Mouse (Mus musculus): Measurements from ENCODE around the gene Stat5a. TPM values are rescaled to one million over a fixed set of nuclear protein-coding genes. Genes with fewer than 3 reads are reported as not detected.

Stat5a gene
- polyA plus RNA-seq, 1 experiment from 2014 or later: 9.2 TPM

DNA sequence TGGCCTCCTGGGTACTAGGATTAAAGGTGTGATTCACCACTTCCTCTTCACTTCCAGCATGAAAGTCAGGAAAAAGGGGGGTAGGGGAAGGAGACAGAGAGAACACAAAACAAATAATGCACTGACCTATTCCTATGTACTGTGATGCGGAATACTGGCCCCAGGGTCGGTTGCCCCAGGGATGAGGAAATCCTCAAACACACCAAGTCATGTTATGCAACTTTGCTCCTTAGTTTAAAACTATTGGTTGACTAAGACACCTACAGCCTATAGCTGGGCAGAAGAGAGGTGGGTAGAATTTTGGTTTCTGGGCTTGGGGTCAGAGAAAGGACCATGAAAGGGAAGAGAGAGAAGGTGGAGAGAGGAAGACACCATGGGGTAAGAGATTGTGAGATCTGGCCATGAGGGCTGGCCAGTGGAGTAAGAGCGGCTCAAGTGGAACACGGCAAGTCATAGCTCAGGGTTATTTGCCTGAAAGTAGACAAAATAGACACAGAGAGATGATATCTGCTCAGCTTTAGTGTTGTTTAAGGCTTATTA is 57.4 kb downstream of the Stat5a start:
- Histone ChIP-seq H3K4me1 (ENCODE audit: control insufficient read depth, insufficient read depth, low read length) (no peaks in the 10 kb centered on the region; the same call in 1 of the 2 replicates), H3K4me2 (ENCODE audit: low read depth, low read length) (no peak overlapping the region), H3K27ac (replicated peaks; ENCODE audit: low read depth, low read length) (no peak overlapping the region), H3K4me3 (ENCODE audit: low read depth, low read length) (no peak overlapping the region), H3K36me3 (ENCODE audit: control insufficient read depth, insufficient read depth, low read length) (0 out of 2 replicates have a peak, but pooled peaks cover 7% of the 10 kb centered on the region), H3K9me3 (ENCODE audit: control insufficient read depth, low read length) (no peaks in the 10 kb centered on the region; the same call in 1 of the 2 replicates), H3K27me3 (replicated peaks; ENCODE audit: control insufficient read depth, insufficient read depth, low read length) (no peaks in the 10 kb centered on the region), H3K9ac (ENCODE audit: low read depth, low read length) (no peak overlapping the region)
- WGBS: 94% methylated on average over 4 of the region's 4 CpGs
- ATAC-seq (ENCODE audit: low read depth): no peak
- no peak for DNase-seq (ENCODE audit: low spot score)

DNA sequence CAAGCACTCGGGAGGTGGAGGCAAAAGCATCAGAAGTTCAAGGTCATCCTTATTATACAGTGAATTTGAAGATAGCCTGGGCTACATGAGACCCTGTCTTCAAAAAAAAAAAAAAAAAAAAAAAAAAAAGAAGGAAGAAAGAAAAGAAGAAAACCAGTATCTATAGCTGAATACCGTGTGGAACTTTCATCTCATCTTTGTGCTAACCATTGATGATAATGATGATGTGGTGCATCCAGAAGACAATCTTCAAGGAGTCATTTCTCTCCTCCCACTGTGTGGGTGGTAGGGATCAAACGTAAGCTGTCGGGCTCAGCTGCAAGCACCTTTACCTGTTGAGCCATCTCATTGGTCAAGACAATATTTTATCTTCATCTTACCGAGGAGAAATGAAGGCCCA is 58.9 kb downstream of the Stat5a start:
- Histone ChIP-seq H3K4me1 (ENCODE audit: control insufficient read depth, insufficient read depth, low read length) (no peaks in the 10 kb centered on the region; the same call in 1 of the 2 replicates), H3K4me3 (ENCODE audit: low read depth, low read length) (no peak overlapping the region), H3K9ac (ENCODE audit: low read depth, low read length) (no peak overlapping the region), H3K9me3 (ENCODE audit: control insufficient read depth, low read length) (no peaks in the 10 kb centered on the region; the same call in 1 of the 2 replicates), H3K27me3 (replicated peaks; ENCODE audit: control insufficient read depth, insufficient read depth, low read length) (no peaks in the 10 kb centered on the region), H3K36me3 (ENCODE audit: control insufficient read depth, insufficient read depth, low read length) (0 out of 2 replicates have a peak, but pooled peaks cover 7% of the 10 kb centered on the region), H3K4me2 (ENCODE audit: low read depth, low read length) (no peak overlapping the region), H3K27ac (replicated peaks; ENCODE audit: low read depth, low read length) (no peak overlapping the region)
- no peak for ATAC-seq (ENCODE audit: low read depth)
- 93% methylated on average over 5 of the region's 5 CpGs for WGBS
- no peak for DNase-seq (ENCODE audit: low spot score)

DNA sequence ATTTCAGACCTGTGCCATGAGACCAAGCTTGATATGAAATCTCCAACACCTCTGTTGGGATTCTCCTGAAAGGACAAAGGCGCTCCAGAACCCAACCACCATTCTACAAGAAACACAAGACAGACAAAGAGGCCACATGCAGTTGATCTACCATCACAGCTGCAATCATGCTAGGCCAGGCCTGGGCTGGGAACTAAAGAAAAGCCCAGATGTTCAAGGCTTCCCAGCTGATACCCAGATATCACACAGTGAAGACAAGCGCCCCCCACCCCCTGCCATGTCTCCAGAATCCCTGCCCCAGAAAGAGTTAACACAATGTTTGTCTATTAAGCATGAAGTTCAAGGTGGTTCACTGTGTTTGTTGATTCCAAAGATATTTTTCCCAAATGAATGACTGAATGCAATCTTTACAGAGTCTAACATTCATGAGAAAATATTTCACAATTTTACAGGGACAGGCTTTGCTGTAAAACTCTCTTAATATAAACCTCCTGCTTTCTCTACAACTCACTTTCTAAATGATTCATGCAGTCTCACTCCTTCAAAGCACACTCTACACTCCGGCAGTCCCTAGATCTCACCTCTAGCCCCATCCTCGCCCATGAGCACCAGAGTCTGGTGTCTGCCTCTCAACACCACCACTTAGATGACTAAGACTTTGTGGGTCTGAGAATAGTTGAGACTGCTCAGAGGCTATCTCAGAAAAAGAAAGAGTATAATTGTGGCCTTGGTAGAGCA is 61.9 kb downstream of the Stat5a start:
- DNase-seq (ENCODE audit: low spot score) (no peak), ATAC-seq (ENCODE audit: low read depth) (no peak)
- Histone ChIP-seq H3K27me3 (replicated peaks; ENCODE audit: control insufficient read depth, insufficient read depth, low read length) (no peaks in the 10 kb centered on the region), H3K4me1 (ENCODE audit: control insufficient read depth, insufficient read depth, low read length) (no peaks in the 10 kb centered on the region), H3K4me3 (ENCODE audit: low read depth, low read length) (no peak overlapping the region), H3K27ac (replicated peaks; ENCODE audit: low read depth, low read length) (no peak overlapping the region), H3K4me2 (ENCODE audit: low read depth, low read length) (no peak overlapping the region), H3K36me3 (ENCODE audit: control insufficient read depth, insufficient read depth, low read length) (no peaks in the 10 kb centered on the region), H3K9ac (ENCODE audit: low read depth, low read length) (no peak overlapping the region), H3K9me3 (ENCODE audit: control insufficient read depth, low read length) (no peaks in the 10 kb centered on the region)
- 86% methylated on average over 4 of the region's 4 CpGs for WGBS

- Histone ChIP-seq H3K9ac (ENCODE audit: low read depth, low read length) (no peak overlapping the region), H3K4me2 (ENCODE audit: low read depth, low read length) (no peak overlapping the region), H3K27me3 (replicated peaks; ENCODE audit: control insufficient read depth, insufficient read depth, low read length) (no peaks in the 10 kb centered on the region), H3K27ac (replicated peaks; ENCODE audit: low read depth, low read length) (no peak overlapping the region), H3K4me1 (ENCODE audit: control insufficient read depth, insufficient read depth, low read length) (no peaks in the 10 kb centered on the region), H3K4me3 (ENCODE audit: low read depth, low read length) (no peak overlapping the region), H3K36me3 (ENCODE audit: control insufficient read depth, insufficient read depth, low read length) (no peaks in the 10 kb centered on the region), H3K9me3 (ENCODE audit: control insufficient read depth, low read length) (no peaks in the 10 kb centered on the region)
- DNase-seq (ENCODE audit: low spot score) (no peak), ATAC-seq (ENCODE audit: low read depth) (no peak)
- 95% methylated on average over 1 of the region's 1 CpGs for WGBS
Observed at GRCm38 (mm10) chr11:100924386-100924919, 65.3 kb downstream of the Stat5a start.

DNA sequence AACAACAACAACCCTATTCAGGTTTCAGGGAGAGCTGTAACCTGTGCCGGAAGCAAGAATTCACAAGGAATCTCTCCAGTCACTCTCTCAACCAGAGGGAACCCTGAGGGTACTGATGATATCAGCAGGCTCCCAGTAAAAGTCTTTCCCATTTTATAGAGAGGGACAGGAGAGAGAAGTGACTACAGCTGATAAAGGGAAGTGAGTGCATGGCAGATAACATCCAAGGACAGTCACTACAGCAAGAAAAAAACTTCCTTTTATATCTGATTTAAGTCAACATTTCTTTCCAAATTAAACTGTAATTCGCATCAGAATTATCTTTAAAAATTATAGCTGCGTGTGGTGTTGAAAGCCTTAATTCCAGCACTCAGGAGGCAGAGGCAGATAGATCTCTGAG is 68.2 kb downstream of the Stat5a start:
- no peak overlapping the region for H3K9ac ChIP-seq (ENCODE audit: low read depth, low read length)
- H3K36me3 ChIP-seq (ENCODE audit: control insufficient read depth, insufficient read depth, low read length): no peaks in the 10 kb centered on the region
- H3K4me3 ChIP-seq (ENCODE audit: low read depth, low read length): no peak overlapping the region
- H3K9me3 ChIP-seq (ENCODE audit: control insufficient read depth, low read length): no peaks in the 10 kb centered on the region
- no peak overlapping the region for H3K4me2 ChIP-seq (ENCODE audit: low read depth, low read length)
- no peaks in the 10 kb centered on the region for H3K4me1 ChIP-seq (ENCODE audit: control insufficient read depth, insufficient read depth, low read length)
- H3K27me3 ChIP-seq (replicated peaks; ENCODE audit: control insufficient read depth, insufficient read depth, low read length): no peaks in the 10 kb centered on the region
- WGBS: 74% methylated on average over 3 of the region's 3 CpGs
- no peak overlapping the region for H3K27ac ChIP-seq (replicated peaks; ENCODE audit: low read depth, low read length)
- no peak for DNase-seq (ENCODE audit: low spot score)
- no peak for ATAC-seq (ENCODE audit: low read depth)

GRCm38 (mm10) chr11:100930611-100931010 is 71.5 kb downstream of the Stat5a start:
- H3K4me2 ChIP-seq (ENCODE audit: low read depth, low read length): no peak overlapping the region
- DNase-seq (ENCODE audit: low spot score): no peak
- WGBS: 76% methylated on average over 7 of the region's 7 CpGs

DNA sequence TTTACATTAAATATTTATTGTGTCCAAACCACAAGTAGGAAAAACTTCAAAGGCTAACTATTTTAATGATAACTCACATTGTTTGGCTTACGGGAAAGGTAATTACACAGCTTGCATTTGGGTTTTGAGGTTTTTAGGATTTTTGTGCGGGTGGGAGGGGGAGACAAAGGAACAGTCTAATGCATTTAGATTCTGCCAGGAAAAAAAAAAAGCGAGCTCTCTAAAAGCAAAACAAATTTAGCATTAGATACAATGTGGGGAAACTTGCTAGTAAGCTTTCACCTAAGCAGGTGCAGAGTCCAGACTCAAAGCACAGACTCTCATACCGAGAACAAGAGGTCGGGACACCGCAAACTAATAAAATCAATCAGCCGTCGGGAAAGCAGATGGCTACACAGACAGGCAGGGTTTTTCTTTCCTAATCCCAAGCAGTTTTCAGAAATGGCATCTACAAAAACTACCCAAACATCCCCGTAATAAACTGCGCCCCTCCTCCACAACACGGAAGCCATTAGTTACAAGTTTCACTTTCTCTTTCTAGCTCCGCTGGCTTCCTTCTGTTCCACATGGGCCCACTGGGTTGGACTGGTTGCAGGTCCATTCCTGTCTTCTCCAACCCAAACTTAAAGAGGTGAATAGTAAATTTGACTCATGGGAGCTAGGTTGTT is 72.2 kb downstream of the Stat5a start:
- Histone ChIP-seq H3K9me3 (ENCODE audit: control insufficient read depth, low read length) (no peaks in the 10 kb centered on the region), H3K36me3 (ENCODE audit: control insufficient read depth, insufficient read depth, low read length) (no peaks in the 10 kb centered on the region), H3K27ac (replicated peaks; ENCODE audit: low read depth, low read length) (no peak overlapping the region), H3K4me1 (ENCODE audit: control insufficient read depth, insufficient read depth, low read length) (no peaks in the 10 kb centered on the region), H3K4me2 (ENCODE audit: low read depth, low read length) (peak overlapping the region; percentile 25), H3K9ac (ENCODE audit: low read depth, low read length) (no peak overlapping the region), H3K27me3 (replicated peaks; ENCODE audit: control insufficient read depth, insufficient read depth, low read length) (no peaks in the 10 kb centered on the region), H3K4me3 (ENCODE audit: low read depth, low read length) (no peak overlapping the region)
- DNase-seq (ENCODE audit: low spot score) (peak; percentile 15), ATAC-seq (ENCODE audit: low read depth) (0 out of 2 replicates have a peak, but pooled peaks have one; percentile 33)
- WGBS: 63% methylated on average over 12 of the region's 12 CpGs

More at GRCm38 (mm10) chr11:100930611-100931010, 71.5 kb downstream of the Stat5a start:
- H3K4me1 ChIP-seq (ENCODE audit: control insufficient read depth, insufficient read depth, low read length): no peaks in the 10 kb centered on the region
- no peaks in the 10 kb centered on the region for H3K36me3 ChIP-seq (ENCODE audit: control insufficient read depth, insufficient read depth, low read length)
- H3K9ac ChIP-seq (ENCODE audit: low read depth, low read length): no peak overlapping the region
- H3K9me3 ChIP-seq (ENCODE audit: control insufficient read depth, low read length): no peaks in the 10 kb centered on the region
- H3K4me3 ChIP-seq (ENCODE audit: low read depth, low read length): no peak overlapping the region
- ATAC-seq (ENCODE audit: low read depth): no peak
- no peaks in the 10 kb centered on the region for H3K27me3 ChIP-seq (replicated peaks; ENCODE audit: control insufficient read depth, insufficient read depth, low read length)
- H3K27ac ChIP-seq (replicated peaks; ENCODE audit: low read depth, low read length): no peak overlapping the region

All from embryonic facial prominence, embryonic 14.5 days (tissue).